Mouse (Mus musculus): ENCODE measurements around the gene Btg2. TPM values are rescaled to one million over a fixed set of nuclear protein-coding genes. Genes with fewer than 3 reads are reported as not detected.
A peak's percentile ranks its signal among the peaks of the same experiment; 100 is the strongest.

Btg2 gene
- 8.3 and 13.9 TPM in 2 replicates for polyA plus RNA-seq (2012; ENCODE audit: insufficient read depth, low replicate concordance)

DNA sequence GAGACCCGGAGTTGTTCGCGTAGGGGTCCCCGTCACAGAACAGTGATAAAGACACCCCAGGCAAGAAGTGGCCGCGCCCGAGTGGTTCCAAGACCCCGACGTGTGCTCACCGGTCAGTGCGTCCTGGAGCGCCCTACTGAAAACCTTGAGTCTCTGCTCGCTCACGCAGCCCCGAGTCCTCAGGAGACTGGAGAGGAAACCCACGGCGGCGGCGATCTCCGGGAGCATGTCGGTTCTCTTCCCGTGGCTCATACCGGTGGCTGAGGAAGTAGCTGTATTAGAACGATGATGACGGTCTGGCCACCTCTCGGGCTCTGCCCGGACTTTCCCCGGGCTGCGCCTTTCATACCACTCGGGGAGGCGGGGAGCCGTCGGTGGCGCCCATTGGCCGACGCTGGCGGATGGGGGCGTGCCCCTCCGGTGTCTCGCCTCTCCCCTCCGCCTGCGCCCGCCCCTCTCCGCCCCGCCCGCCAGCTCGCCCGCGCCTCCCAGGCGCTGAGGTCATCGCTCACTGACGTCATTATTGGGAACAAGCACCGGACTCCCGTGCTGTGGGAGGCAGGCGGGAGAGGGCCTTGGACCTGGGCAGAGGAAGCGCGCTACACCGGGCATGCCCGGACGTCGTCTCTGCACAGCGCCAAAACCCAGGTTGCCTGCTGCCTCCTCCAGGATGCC lies at the start of gene Btg2:
TSS of gene Btg2 (minus strand) at position 319 of the 675 bp plus-strand sequence.
- peak within 1 kb of the TSS; percentile 97 for H3K4me3 ChIP-seq (replicated peaks)
- H3K27me3 ChIP-seq (replicated peaks): no peaks in the 10 kb centered on the region
- no peak for TF ChIP-seq GATA1 (IDR thresholded peaks at IDR 0.05; ENCODE audit: borderline replicate concordance, low read length)
- no peak for TF ChIP-seq FLI1 (IDR thresholded peaks at IDR 0.05; ENCODE audit: low read length)
- peaks cover 40% of the 10 kb centered on the region for H3K36me3 ChIP-seq (replicated peaks; ENCODE audit: low read length)
- H3K9me3 ChIP-seq: no peaks in the 10 kb centered on the region
- H3K4me1 ChIP-seq: peaks cover 93% of the 10 kb centered on the region

DNA sequence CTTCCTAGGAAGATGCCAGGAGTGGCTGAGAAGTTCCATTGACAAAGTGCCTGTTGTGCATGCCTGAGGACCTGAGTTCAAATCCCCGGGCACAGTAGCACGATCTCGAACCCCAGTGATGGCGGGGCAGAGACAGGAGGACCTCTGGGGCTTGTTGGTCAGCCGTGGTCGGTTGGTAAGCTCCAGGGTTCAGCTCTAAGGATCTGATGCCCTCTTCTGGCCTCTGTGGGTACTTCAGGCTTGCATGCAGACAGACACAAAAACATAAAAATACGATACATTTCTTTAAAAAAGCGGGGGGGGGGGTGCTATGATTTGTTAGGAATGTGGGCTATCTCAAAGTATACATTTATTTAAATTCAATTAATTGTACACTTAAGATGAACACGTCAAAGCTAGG lies 43.3 kb upstream of the Btg2 start:
- no peak for TF ChIP-seq FLI1 (IDR thresholded peaks at IDR 0.05; ENCODE audit: low read length)
- no peak for TF ChIP-seq GATA1 (IDR thresholded peaks at IDR 0.05; ENCODE audit: borderline replicate concordance, low read length)
- H3K36me3 ChIP-seq (replicated peaks; ENCODE audit: low read length): no peaks in the 10 kb centered on the region
- no peak overlapping the region for H3K4me3 ChIP-seq (replicated peaks)
- peaks cover 4% of the 10 kb centered on the region for H3K27me3 ChIP-seq (replicated peaks)
- H3K9me3 ChIP-seq: 0 out of 2 replicates have a peak, but pooled peaks cover 4% of the 10 kb centered on the region
- peaks cover 3% of the 10 kb centered on the region; the same call in 1 of the 2 replicates for H3K4me1 ChIP-seq

DNA sequence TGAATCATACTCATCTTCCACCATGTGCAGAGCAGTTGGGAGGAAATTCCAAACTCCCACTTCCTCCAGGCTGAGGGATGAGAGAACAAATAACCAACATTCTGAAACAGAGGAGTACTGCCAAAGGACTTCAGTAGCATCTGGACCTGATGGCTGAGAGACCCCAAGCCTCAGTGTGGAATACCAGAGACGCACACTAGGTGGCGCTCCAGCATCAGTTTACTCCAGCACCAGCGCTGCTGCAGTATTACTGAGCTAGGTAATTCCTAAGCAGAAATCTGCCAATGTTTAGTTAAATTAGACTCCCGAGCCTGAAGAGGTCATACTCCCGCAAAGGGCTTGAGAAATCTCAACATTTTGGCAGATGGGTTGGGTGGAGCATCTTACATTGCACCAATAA lies 41.3 kb upstream of the Btg2 start:
- peaks cover 19% of the 10 kb centered on the region for H3K27me3 ChIP-seq (replicated peaks)
- 0 out of 2 replicates have a peak, but pooled peaks cover 4% of the 10 kb centered on the region for H3K9me3 ChIP-seq
- TF ChIP-seq GATA1 (IDR thresholded peaks at IDR 0.05; ENCODE audit: borderline replicate concordance, low read length) (no peak), FLI1 (IDR thresholded peaks at IDR 0.05; ENCODE audit: low read length) (no peak)
- peaks cover 3% of the 10 kb centered on the region; the same call in 1 of the 2 replicates for H3K4me1 ChIP-seq
- no peaks in the 10 kb centered on the region for H3K36me3 ChIP-seq (replicated peaks; ENCODE audit: low read length)
- no peak overlapping the region for H3K4me3 ChIP-seq (replicated peaks)

DNA sequence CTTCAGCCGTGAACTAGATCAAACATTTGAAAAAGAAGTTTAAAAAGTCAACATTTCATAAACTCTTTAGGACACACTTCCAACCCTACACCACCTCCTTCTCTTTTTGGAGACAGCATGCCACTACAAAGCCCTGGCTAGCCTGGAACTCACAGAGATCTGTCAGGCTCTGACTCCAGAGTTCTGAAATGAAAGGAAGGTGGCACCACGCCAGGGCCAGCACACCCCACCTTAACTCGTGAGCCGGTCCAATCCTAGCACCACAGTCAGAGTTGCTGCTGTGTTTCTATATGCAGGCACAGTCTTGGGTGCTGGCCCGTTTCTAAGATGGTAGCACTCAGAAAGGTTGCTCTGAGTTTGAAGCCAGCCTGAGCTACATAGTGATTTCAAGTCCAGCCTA lies 38.2 kb upstream of the Btg2 start:
- TF ChIP-seq GATA1 (IDR thresholded peaks at IDR 0.05; ENCODE audit: borderline replicate concordance, low read length) (no peak), FLI1 (IDR thresholded peaks at IDR 0.05; ENCODE audit: low read length) (no peak)
- peaks cover 2% of the 10 kb centered on the region; the same call in 1 of the 2 replicates for H3K4me1 ChIP-seq
- peaks cover 44% of the 10 kb centered on the region for H3K27me3 ChIP-seq (replicated peaks)
- 0 out of 2 replicates have a peak, but pooled peaks cover 4% of the 10 kb centered on the region for H3K9me3 ChIP-seq
- H3K4me3 ChIP-seq (replicated peaks): no peak overlapping the region
- no peaks in the 10 kb centered on the region for H3K36me3 ChIP-seq (replicated peaks; ENCODE audit: low read length)

DNA sequence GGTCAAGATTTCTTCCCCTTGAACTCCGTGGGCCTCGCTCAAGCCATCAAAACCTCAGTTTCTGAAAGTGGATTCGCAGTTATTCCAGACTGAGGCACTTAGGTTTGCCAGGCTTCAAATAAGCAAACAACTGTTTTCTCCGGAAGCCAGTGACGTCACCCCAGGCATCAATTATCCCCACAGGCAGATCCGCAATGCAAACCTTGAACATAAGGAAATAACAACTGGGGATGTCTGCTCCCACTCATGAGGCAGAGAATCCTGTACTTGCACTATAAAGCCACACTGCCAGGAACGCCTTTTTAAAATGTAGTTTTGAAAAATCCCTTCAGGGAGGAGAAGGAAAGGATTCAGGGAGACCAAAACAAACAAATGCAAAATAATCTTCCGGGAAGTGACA lies 36.5 kb upstream of the Btg2 start:
- Histone ChIP-seq H3K4me3 (replicated peaks) (no peak overlapping the region), H3K27me3 (replicated peaks) (peaks cover 42% of the 10 kb centered on the region), H3K9me3 (0 out of 2 replicates have a peak, but pooled peaks cover 4% of the 10 kb centered on the region), H3K4me1 (peaks cover 4% of the 10 kb centered on the region), H3K36me3 (replicated peaks; ENCODE audit: low read length) (no peaks in the 10 kb centered on the region)
- TF ChIP-seq FLI1 (IDR thresholded peaks at IDR 0.05; ENCODE audit: low read length) (no peak), GATA1 (IDR thresholded peaks at IDR 0.05; ENCODE audit: borderline replicate concordance, low read length) (no peak)

DNA sequence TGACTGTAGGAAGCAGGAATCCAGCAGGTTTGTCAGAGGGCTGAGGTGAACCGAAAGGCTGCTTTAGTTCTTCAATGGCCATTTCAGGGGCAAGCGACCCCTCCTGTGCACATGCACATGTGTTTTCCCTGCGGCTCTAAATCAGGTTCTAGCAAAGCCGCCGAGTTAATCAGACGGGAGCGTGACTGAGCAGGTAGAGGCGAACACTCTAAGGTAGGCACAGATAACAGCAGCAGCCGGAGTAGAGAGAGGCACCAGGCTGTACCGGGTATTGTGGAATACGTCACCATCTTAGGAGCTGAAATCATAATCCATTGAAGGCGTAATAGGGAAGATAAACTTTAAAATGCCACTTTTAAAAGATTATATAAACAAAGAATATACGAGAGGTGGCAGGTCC lies 35.8 kb upstream of the Btg2 start:
- peaks cover 6% of the 10 kb centered on the region for H3K4me1 ChIP-seq
- no peak for TF ChIP-seq FLI1 (IDR thresholded peaks at IDR 0.05; ENCODE audit: low read length)
- no peak for TF ChIP-seq GATA1 (IDR thresholded peaks at IDR 0.05; ENCODE audit: borderline replicate concordance, low read length)
- no peaks in the 10 kb centered on the region for H3K36me3 ChIP-seq (replicated peaks; ENCODE audit: low read length)
- peaks cover 42% of the 10 kb centered on the region for H3K27me3 ChIP-seq (replicated peaks)
- H3K4me3 ChIP-seq (replicated peaks): no peak overlapping the region
- 0 out of 2 replicates have a peak, but pooled peaks cover 4% of the 10 kb centered on the region for H3K9me3 ChIP-seq

DNA sequence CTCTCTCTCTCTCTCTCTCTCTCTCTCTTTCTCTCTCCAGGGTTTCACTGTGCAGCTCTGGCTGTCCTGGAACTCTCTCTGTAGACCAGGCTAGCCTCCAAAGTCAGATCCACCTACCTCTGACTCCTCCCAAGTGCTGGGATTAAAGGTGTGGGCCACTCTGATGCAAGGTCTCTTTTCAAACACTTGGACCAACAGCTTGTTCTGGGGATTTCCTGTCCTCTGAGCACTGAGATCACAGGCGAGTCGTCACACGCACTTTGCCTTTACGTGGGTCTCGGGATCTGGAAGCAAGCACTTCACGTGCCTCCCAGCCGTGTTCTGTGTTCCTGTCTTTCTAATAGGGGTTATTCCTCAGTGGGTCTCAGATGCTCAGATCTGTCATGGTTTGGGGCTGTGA lies 35.1 kb upstream of the Btg2 start:
- no peaks in the 10 kb centered on the region for H3K9me3 ChIP-seq

DNA sequence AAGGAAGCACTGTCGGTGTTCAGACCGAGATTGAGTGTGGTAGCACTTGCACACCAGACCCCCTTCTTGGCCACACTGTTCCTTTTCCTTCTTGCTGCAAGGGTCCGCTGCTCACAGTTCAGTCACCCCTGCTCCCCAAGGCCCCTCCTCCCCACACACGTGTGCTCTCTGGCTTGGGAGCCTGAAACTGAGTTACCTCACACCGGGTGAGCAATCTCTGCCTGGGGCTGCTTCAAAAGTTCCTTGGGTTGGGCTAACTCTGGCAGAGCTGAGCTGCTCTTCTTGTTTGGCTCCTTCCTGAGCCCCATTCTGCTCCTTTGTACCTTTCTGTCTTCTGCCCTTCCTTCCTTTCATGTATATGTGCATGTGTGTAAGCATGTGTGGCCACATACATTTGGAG lies 34.6 kb upstream of the Btg2 start:
- Histone ChIP-seq H3K4me1 (peaks cover 6% of the 10 kb centered on the region), H3K4me3 (replicated peaks) (no peak overlapping the region), H3K9me3 (no peaks in the 10 kb centered on the region), H3K36me3 (replicated peaks; ENCODE audit: low read length) (no peaks in the 10 kb centered on the region), H3K27me3 (replicated peaks) (peaks cover 42% of the 10 kb centered on the region)
- TF ChIP-seq FLI1 (IDR thresholded peaks at IDR 0.05; ENCODE audit: low read length): no peak
- TF ChIP-seq GATA1 (IDR thresholded peaks at IDR 0.05; ENCODE audit: borderline replicate concordance, low read length): no peak

More for the DNA sequence above, 35.1 kb upstream of the Btg2 start:
- Histone ChIP-seq H3K36me3 (replicated peaks; ENCODE audit: low read length) (no peaks in the 10 kb centered on the region), H3K27me3 (replicated peaks) (peaks cover 42% of the 10 kb centered on the region), H3K4me1 (peaks cover 6% of the 10 kb centered on the region), H3K4me3 (replicated peaks) (no peak overlapping the region)
- TF ChIP-seq FLI1 (IDR thresholded peaks at IDR 0.05; ENCODE audit: low read length): no peak
- TF ChIP-seq GATA1 (IDR thresholded peaks at IDR 0.05; ENCODE audit: borderline replicate concordance, low read length): no peak

DNA sequence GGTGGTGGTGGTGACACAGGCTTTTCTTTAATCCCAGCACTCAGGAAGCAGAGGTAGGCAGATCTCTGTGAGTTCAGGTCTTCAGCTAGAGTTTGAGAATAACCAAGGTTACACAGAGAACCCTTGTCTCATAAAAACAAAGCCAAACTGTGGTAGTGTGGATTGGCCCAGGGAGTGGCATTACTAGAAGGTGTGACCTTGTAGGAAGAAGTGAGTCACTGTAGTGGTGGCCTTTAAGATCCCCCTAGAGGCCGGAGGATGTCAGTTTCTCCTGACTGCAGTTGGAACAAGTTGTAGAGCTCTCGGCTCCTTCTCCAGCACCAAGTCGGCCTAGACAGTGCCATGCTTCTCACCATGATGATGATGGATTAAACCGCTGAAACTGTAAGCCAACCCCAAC lies 32.1 kb upstream of the Btg2 start, which contains the start of gene Chit1:
TSS of gene Chit1 (plus strand) at position 264 of the 400 bp plus-strand sequence.
- H3K4me1 ChIP-seq: peaks cover 16% of the 10 kb centered on the region
- TF ChIP-seq GATA1 (IDR thresholded peaks at IDR 0.05; ENCODE audit: borderline replicate concordance, low read length) (no peak), FLI1 (IDR thresholded peaks at IDR 0.05; ENCODE audit: low read length) (no peak)
- H3K36me3 ChIP-seq (replicated peaks; ENCODE audit: low read length): no peaks in the 10 kb centered on the region
- peak within 1 kb of the TSS; percentile 59 for H3K4me3 ChIP-seq (replicated peaks)
- H3K9me3 ChIP-seq: no peaks in the 10 kb centered on the region
- peaks cover 46% of the 10 kb centered on the region for H3K27me3 ChIP-seq (replicated peaks)

DNA sequence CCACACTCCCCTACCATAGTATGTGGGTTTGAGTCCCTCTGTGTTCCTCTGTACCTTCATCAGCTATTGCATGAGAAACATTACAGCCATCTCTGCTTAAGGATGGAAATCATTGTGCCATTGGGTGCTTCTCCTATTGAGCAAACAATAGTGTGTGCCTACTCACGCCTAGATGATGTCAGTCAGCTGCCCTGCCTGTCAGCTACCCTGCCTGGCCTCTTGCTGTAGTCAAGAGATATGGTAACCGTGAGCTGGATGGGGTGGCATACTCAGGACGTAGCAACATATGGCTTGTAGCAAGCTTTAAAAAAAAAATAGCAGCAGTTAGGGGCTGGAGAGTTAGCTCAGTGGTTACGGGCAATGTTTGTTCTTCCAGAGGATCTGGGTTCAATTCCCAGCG lies 31.5 kb upstream of the Btg2 start:
- peak overlapping the region; percentile 59 for H3K4me3 ChIP-seq (replicated peaks)
- no peaks in the 10 kb centered on the region for H3K36me3 ChIP-seq (replicated peaks; ENCODE audit: low read length)
- peaks cover 21% of the 10 kb centered on the region for H3K4me1 ChIP-seq
- TF ChIP-seq FLI1 (IDR thresholded peaks at IDR 0.05; ENCODE audit: low read length) (no peak), GATA1 (IDR thresholded peaks at IDR 0.05; ENCODE audit: borderline replicate concordance, low read length) (no peak)
- H3K27me3 ChIP-seq (replicated peaks): peaks cover 42% of the 10 kb centered on the region
- no peaks in the 10 kb centered on the region for H3K9me3 ChIP-seq
